Mouse (Mus musculus) liver, adult (tissue): ENCODE results near the gene 9530068E07Rik.

Experiments used
- GATA4 ChIP-seq: IDR thresholded peaks from 2 replicates; pipeline ENCODE4 v1.6.1; 2014; ENCODE audit warnings: mild to moderate bottlenecking, low read length; ENCODE audit not compliant: insufficient replicate concordance

Gene 9530068E07Rik

GRCm38 (mm10) chr11:52397385-52397987 is 1.3 kb downstream of the 9530068E07Rik start:
- TF ChIP-seq GATA4: no peak

GRCm38 (mm10) chr11:52401476-52401875 is 5.2 kb downstream of the 9530068E07Rik start:
- no peak for TF ChIP-seq GATA4

GRCm38 (mm10) chr11:52402566-52402965 is 6.3 kb downstream of the 9530068E07Rik start:
- TF ChIP-seq GATA4: no peak

GRCm38 (mm10) chr11:52404209-52404608 is 8.0 kb downstream of the 9530068E07Rik start:
- TF ChIP-seq GATA4: no peak

GRCm38 (mm10) chr11:52405196-52405688 is 9.0 kb downstream of the 9530068E07Rik start:
- no peak for TF ChIP-seq GATA4

- TF ChIP-seq GATA4: no peak
Measured at GRCm38 (mm10) chr11:52409316-52409715, 13.1 kb downstream of the 9530068E07Rik start.

GRCm38 (mm10) chr11:52418358-52418757 is 22.1 kb downstream of the 9530068E07Rik start:
- no peak for TF ChIP-seq GATA4

GRCm38 (mm10) chr11:52419246-52419645 is 23.0 kb downstream of the 9530068E07Rik start:
- no peak for TF ChIP-seq GATA4

- TF ChIP-seq GATA4: no peak
Measured at GRCm38 (mm10) chr11:52419861-52420260, 23.6 kb downstream of the 9530068E07Rik start.

- no peak for TF ChIP-seq GATA4
Measured at GRCm38 (mm10) chr11:52420296-52421052, 24.2 kb downstream of the 9530068E07Rik start.

- no peak for TF ChIP-seq GATA4
Measured at GRCm38 (mm10) chr11:52421053-52421778, 25.0 kb downstream of the 9530068E07Rik start.

GRCm38 (mm10) chr11:52429440-52429839 is 33.2 kb downstream of the 9530068E07Rik start:
- TF ChIP-seq GATA4: no peak

- no peak for TF ChIP-seq GATA4
Measured at GRCm38 (mm10) chr11:52431594-52431993, 35.4 kb downstream of the 9530068E07Rik start.

GRCm38 (mm10) chr11:52432148-52432547 is 35.9 kb downstream of the 9530068E07Rik start:
- TF ChIP-seq GATA4: no peak

GRCm38 (mm10) chr11:52433076-52433796 is 37.0 kb downstream of the 9530068E07Rik start:
- TF ChIP-seq GATA4: no peak
